Mouse (Mus musculus) CH12.LX (cell line): ENCODE measurements at regions not wholly inside any gene's neighbourhood (a gene's known extent, or its start where the extent isn't known, plus 50 kb on each side); places are given as distances from the start of the nearest gene placed in this dataset.

Source experiments
- DNase-seq: peaks from one replicate; pipeline ENCODE4 v3.0.0-alpha.2; 2013; ENCODE audit errors: extremely low read depth
- H3K27ac ChIP-seq: 2 replicates; pipeline ENCODE4 v1.5.1; 2012; ENCODE audit warnings: low read depth, mild to moderate bottlenecking, control low read depth, moderate library complexity; ENCODE audit not compliant: insufficient read depth
- H3K27me3 ChIP-seq: replicated peaks from 2 replicates; pipeline ENCODE3; 2012; ENCODE audit warnings: inconsistent platforms
- H3K36me3 ChIP-seq, 2 experiments: replicated peaks in 1 of 2; 2 replicates each; pipeline versions ENCODE3 to v1.6.1; 2012; ENCODE audit warnings: inconsistent platforms in 1 of 2, low read length in 1 of 2, mild to moderate bottlenecking in 1 of 2, mixed read lengths in 1 of 2, moderate library complexity in 1 of 2; ENCODE audit not compliant: control insufficient read depth in 1 of 2, insufficient read depth in 1 of 2
- H3K4me1 ChIP-seq, 2 experiments: 2 replicates each; pipeline ENCODE4 v1.6.1; 2012; ENCODE audit warnings: inconsistent platforms in 1 of 2, moderate library complexity in 1 of 2; ENCODE audit not compliant: insufficient read depth in 2 of 2, control insufficient read depth in 1 of 2
- H3K4me2 ChIP-seq: 2 replicates; pipeline ENCODE4 v1.6.1; 2012; ENCODE audit warnings: low read depth, mild to moderate bottlenecking, control low read depth; ENCODE audit not compliant: poor library complexity, insufficient read depth, severe bottlenecking
- H3K4me3 ChIP-seq, 3 experiments: fragments of 150-350 bp in 1 of 3; sonication (generic) in 1 of 3; replicated peaks in 1 of 3; 2 replicates each; pipeline versions ENCODE3 to v1.5.1; 2011 to 2012; ENCODE audit warnings: low read depth in 2 of 3, low read length in 2 of 3, mild to moderate bottlenecking in 2 of 3, moderate library complexity in 2 of 3, control low read depth in 1 of 3, improper control_type of control experiment in 1 of 3, inconsistent platforms in 1 of 3, mixed read lengths in 1 of 3; ENCODE audit not compliant: poor library complexity in 1 of 3
- H3K79me2 ChIP-seq: replicated peaks from 2 replicates; pipeline ENCODE4 v1.6.1; 2012; ENCODE audit warnings: mild to moderate bottlenecking, moderate library complexity; ENCODE audit not compliant: control insufficient read depth, poor library complexity, insufficient read depth, severe bottlenecking; ENCODE audit errors: extremely low read depth
- H3K9ac ChIP-seq: 2 replicates; pipeline ENCODE4 v1.6.1; 2012; ENCODE audit warnings: low read depth, mild to moderate bottlenecking, control low read depth, moderate library complexity; ENCODE audit not compliant: insufficient read depth
- H3K9me3 ChIP-seq: replicated peaks from 2 replicates; pipeline ENCODE3; 2012; ENCODE audit warnings: low read length, inconsistent platforms, mixed read lengths
- CHD2 ChIP-seq: IDR thresholded peaks from 2 replicates; pipeline ENCODE4 v1.6.1; 2011; ENCODE audit warnings: low read length, improper control_type of control experiment
- CTCF ChIP-seq, 2 experiments: IDR thresholded peaks in 1 of 2; conservative IDR thresholded peaks in 1 of 2; 2 replicates each; pipeline ENCODE4 v1.5.1; 2011 to 2012; ENCODE audit warnings: low read depth in 2 of 2, low read length in 2 of 2, improper control_type of control experiment in 1 of 2, inconsistent platforms in 1 of 2, mild to moderate bottlenecking in 1 of 2, moderate library complexity in 1 of 2
- ETS1 ChIP-seq: conservative IDR thresholded peaks from 2 replicates; pipeline ENCODE4 v1.6.1; 2012; ENCODE audit warnings: low read depth, mild to moderate bottlenecking, inconsistent platforms, low read length, improper control_type of control experiment, moderate library complexity
- MAZ ChIP-seq: IDR thresholded peaks from 2 replicates; pipeline ENCODE4 v1.6.1; 2012; ENCODE audit warnings: low read depth, mild to moderate bottlenecking, inconsistent platforms, low read length, improper control_type of control experiment, moderate library complexity
- POLR2AphosphoS2 ChIP-seq: IDR thresholded peaks from 2 replicates; pipeline ENCODE4 v1.6.1; 2011; ENCODE audit warnings: low read depth, low read length, improper control_type of control experiment
- RAD21 ChIP-seq: IDR thresholded peaks from 2 replicates; pipeline ENCODE4 v1.6.1; 2011; ENCODE audit warnings: low read depth, mild to moderate bottlenecking, low read length, improper control_type of control experiment, moderate library complexity
- SIN3A ChIP-seq: IDR thresholded peaks from 2 replicates; pipeline ENCODE4 v1.6.1; 2012; ENCODE audit warnings: low read length, improper control_type of control experiment, inconsistent platforms
- SMC3 ChIP-seq: IDR thresholded peaks from 2 replicates; pipeline ENCODE4 v1.6.1; 2011; ENCODE audit warnings: low read depth, low read length, improper control_type of control experiment
- ZKSCAN1 ChIP-seq: IDR thresholded peaks from 2 replicates; pipeline ENCODE4 v1.6.1; 2012; ENCODE audit warnings: low read depth, inconsistent platforms, low read length, improper control_type of control experiment, borderline replicate concordance
- dilution Hi-C: fragments of 300-500 bp; cut with MboI; formaldehyde crosslinking; loops from 2 replicates; pipeline ENCODE4 v1.14.3; 2020; ENCODE audit warnings: low sequenced_read_pairs; ENCODE audit not compliant: extremely low pct_unique_long_range_greater_than_20kb, extremely low pct_ligation_motif_present
- in situ Hi-C: fragments of 300-500 bp; cut with MboI; formaldehyde crosslinking; loops from 3 replicates; pipeline ENCODE4 v1.14.3; 2019; ENCODE audit warnings: low sequenced_read_pairs, low pct_ligation_motif_present, low pct_unique_long_range_greater_than_20kb, mixed read lengths

- Histone ChIP-seq H3K4me1 (no peaks in the 10 kb centered on the region), H3K4me2 (no peak overlapping the region), H3K36me3 (no peaks in the 10 kb centered on the region), H3K79me2 (no peaks in the 10 kb centered on the region), H3K4me3 (no peak overlapping the region), H3K9me3 (no peaks in the 10 kb centered on the region), H3K27ac (no peak overlapping the region), H3K9ac (no peak overlapping the region), H3K27me3 (no peaks in the 10 kb centered on the region)
- dilution Hi-C loops: no loop called here
- in situ Hi-C loops: loop anchor here (25.0 kb wide), 1 partner anchor 348 kb away; no protein-coding TSS in a partner anchor
- DNase-seq: peak; percentile 59
- TF ChIP-seq RAD21 (peak; percentile 43), CTCF (conservative IDR thresholded peaks at IDR 0.05 in 1 of 2, IDR thresholded peaks at IDR 0.05 in 1 of 2; ENCODE audit: low read depth in 2 of 2, low read length in 2 of 2) (peak; percentile 68 to 82), ZKSCAN1 (no peak), SMC3 (peak; percentile 56)
Observed at GRCm38 (mm10) chr16:65664787-65665186, 102.3 kb upstream of the Chmp2b start.

DNA sequence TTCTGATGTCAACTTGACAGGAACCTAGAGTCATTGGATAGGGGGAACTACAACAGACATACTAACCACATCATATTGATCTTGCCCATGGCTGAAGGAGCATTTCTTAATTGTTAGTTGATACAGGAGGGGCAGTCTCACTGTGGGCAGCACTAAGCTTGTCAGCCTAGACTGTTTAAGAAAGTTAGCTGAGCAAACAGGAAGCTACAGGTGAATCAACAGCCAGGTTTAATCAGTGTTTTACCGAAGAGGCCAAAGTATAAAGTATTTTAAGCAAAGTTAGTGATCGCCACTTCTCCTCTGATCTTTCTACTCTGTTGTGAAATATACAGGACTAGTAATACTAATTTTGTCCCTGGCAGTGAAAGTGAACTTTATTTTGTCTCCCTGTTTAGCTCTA lies 109.6 kb upstream of the Chmp2b start:
- no peak overlapping the region for H3K9ac ChIP-seq
- no peaks in the 10 kb centered on the region for H3K9me3 ChIP-seq
- TF ChIP-seq ETS1: no peak
- no peak overlapping the region for H3K27ac ChIP-seq
- DNase-seq: no peak
- H3K4me2 ChIP-seq: no peak overlapping the region
- no peaks in the 10 kb centered on the region for H3K79me2 ChIP-seq
- in situ Hi-C loops: loop anchor here (25.0 kb wide), 1 partner anchor 340 kb away; no protein-coding TSS in a partner anchor
- no peaks in the 10 kb centered on the region for H3K36me3 ChIP-seq
- no peak overlapping the region for H3K4me3 ChIP-seq
- H3K4me1 ChIP-seq: no peaks in the 10 kb centered on the region
- no peaks in the 10 kb centered on the region for H3K27me3 ChIP-seq
- dilution Hi-C loops: no loop called here

DNA sequence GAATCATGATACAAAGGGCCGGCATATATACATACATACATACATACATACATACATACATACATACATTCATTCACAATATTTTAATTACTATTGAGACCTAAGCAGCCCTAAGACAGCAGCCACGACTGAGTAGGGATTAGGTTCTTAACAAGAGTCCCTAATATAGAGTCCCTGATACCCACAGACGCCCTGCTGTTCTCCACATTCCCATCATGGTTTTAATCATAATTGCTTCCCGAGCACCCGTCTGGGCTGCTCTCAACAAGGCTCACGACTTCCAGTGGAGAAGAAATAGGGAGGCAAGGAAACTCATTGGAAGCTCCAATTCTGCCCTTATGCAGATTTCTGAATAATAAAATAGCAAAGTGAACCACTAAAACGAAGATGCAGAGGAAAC lies 120.6 kb upstream of the Chmp2b start:
- Histone ChIP-seq H3K36me3 (no peaks in the 10 kb centered on the region), H3K27ac (no peak overlapping the region), H3K4me2 (no peak overlapping the region), H3K27me3 (no peaks in the 10 kb centered on the region), H3K4me1 (no peaks in the 10 kb centered on the region), H3K79me2 (no peaks in the 10 kb centered on the region), H3K9ac (no peak overlapping the region), H3K4me3 (no peak overlapping the region), H3K9me3 (no peaks in the 10 kb centered on the region)
- dilution Hi-C loops: no loop called here
- no peak for DNase-seq
- TF ChIP-seq SMC3 (no peak), CHD2 (no peak), POLR2AphosphoS2 (no peak), SIN3A (no peak), ETS1 (no peak), MAZ (no peak)
- in situ Hi-C loops: no loop called here
